Mouse (Mus musculus): ENCODE measurements at regions not wholly inside any gene's neighbourhood (a gene's known extent, or its start where the extent isn't known, plus 50 kb on each side); places are given as distances from the start of the nearest gene placed in this dataset.

- H3K9me3 ChIP-seq (ENCODE audit: control insufficient read depth, low read length): no peaks in the 10 kb centered on the region
- H3K27ac ChIP-seq: peak overlapping the region; percentile 20; the same call in 1 of the 2 replicates
- 0 out of 2 replicates have a peak, but pooled peaks cover 8% of the 10 kb centered on the region for H3K4me1 ChIP-seq (replicated peaks; ENCODE audit: control insufficient read depth, insufficient read depth, low read length)
- 38% methylated on average over 7 of the region's 7 CpGs for WGBS
- no peaks in the 10 kb centered on the region for H3K36me3 ChIP-seq (replicated peaks; ENCODE audit: control insufficient read depth, insufficient read depth)
- no peaks in the 10 kb centered on the region for H3K27me3 ChIP-seq (ENCODE audit: control insufficient read depth, insufficient read depth, low read length)
- DNase-seq (ENCODE audit: low spot score): no peak
- H3K4me2 ChIP-seq (replicated peaks): no peak overlapping the region
- peak; percentile 49; the same call in 1 of the 2 replicates for ATAC-seq (ENCODE audit: low FRiP score)
- H3K9ac ChIP-seq: no peak overlapping the region
- no peak overlapping the region for H3K4me3 ChIP-seq (replicated peaks; ENCODE audit: low read length)
These were observed 243.1 kb upstream of the Vstm2b start for GRCm38 (mm10) chr7:40654982-40655381.

- H3K9ac ChIP-seq: no peak overlapping the region
- DNase-seq (ENCODE audit: low spot score) (no peak), ATAC-seq (ENCODE audit: low FRiP score) (no peak)
- H3K4me1 ChIP-seq (replicated peaks; ENCODE audit: control insufficient read depth, insufficient read depth, low read length): 0 out of 2 replicates have a peak, but pooled peaks cover 8% of the 10 kb centered on the region
- H3K36me3 ChIP-seq (replicated peaks; ENCODE audit: control insufficient read depth, insufficient read depth): no peaks in the 10 kb centered on the region
- no peak overlapping the region for H3K4me3 ChIP-seq (replicated peaks; ENCODE audit: low read length)
- no peak overlapping the region for H3K4me2 ChIP-seq (replicated peaks)
- no peaks in the 10 kb centered on the region for H3K9me3 ChIP-seq (ENCODE audit: control insufficient read depth, low read length)
- no peak overlapping the region for H3K27ac ChIP-seq
- 55% methylated on average over 2 of the region's 2 CpGs for WGBS
- no peaks in the 10 kb centered on the region for H3K27me3 ChIP-seq (ENCODE audit: control insufficient read depth, insufficient read depth, low read length)
These were observed 242.7 kb upstream of the Vstm2b start for GRCm38 (mm10) chr7:40655391-40655790.

GRCm38 (mm10) chr7:40659662-40660061 is 238.5 kb upstream of the Vstm2b start:
- WGBS: 5% methylated on average over 3 of the region's 3 CpGs
- no peak for ATAC-seq (ENCODE audit: low FRiP score)

GRCm38 (mm10) chr7:40663781-40664180 is 234.3 kb upstream of the Vstm2b start:
- no peak overlapping the region for H3K9ac ChIP-seq
- no peak overlapping the region for H3K4me2 ChIP-seq (replicated peaks)
- H3K27me3 ChIP-seq (ENCODE audit: control insufficient read depth, insufficient read depth, low read length): no peaks in the 10 kb centered on the region
- H3K4me3 ChIP-seq (replicated peaks; ENCODE audit: low read length): no peak overlapping the region
- H3K27ac ChIP-seq: no peak overlapping the region
- H3K9me3 ChIP-seq (ENCODE audit: control insufficient read depth, low read length): no peaks in the 10 kb centered on the region
- no peaks in the 10 kb centered on the region for H3K36me3 ChIP-seq (replicated peaks; ENCODE audit: control insufficient read depth, insufficient read depth)
- DNase-seq (ENCODE audit: low spot score) (no peak), ATAC-seq (ENCODE audit: low FRiP score) (no peak)
- WGBS: 81% methylated on average over 7 of the region's 7 CpGs
- no peaks in the 10 kb centered on the region for H3K4me1 ChIP-seq (replicated peaks; ENCODE audit: control insufficient read depth, insufficient read depth, low read length)

More at GRCm38 (mm10) chr7:40659662-40660061, 238.5 kb upstream of the Vstm2b start:
- H3K9me3 ChIP-seq (ENCODE audit: control insufficient read depth, low read length): no peaks in the 10 kb centered on the region
- no peak for DNase-seq (ENCODE audit: low spot score)
- H3K36me3 ChIP-seq (replicated peaks; ENCODE audit: control insufficient read depth, insufficient read depth): no peaks in the 10 kb centered on the region
- H3K27me3 ChIP-seq (ENCODE audit: control insufficient read depth, insufficient read depth, low read length): no peaks in the 10 kb centered on the region
- H3K4me2 ChIP-seq (replicated peaks): no peak overlapping the region
- H3K4me1 ChIP-seq (replicated peaks; ENCODE audit: control insufficient read depth, insufficient read depth, low read length): 0 out of 2 replicates have a peak, but pooled peaks cover 6% of the 10 kb centered on the region
- no peak overlapping the region for H3K4me3 ChIP-seq (replicated peaks; ENCODE audit: low read length)
- H3K27ac ChIP-seq: no peak overlapping the region
- no peak overlapping the region for H3K9ac ChIP-seq

GRCm38 (mm10) chr7:40666625-40667024 is 231.5 kb upstream of the Vstm2b start:
- Histone ChIP-seq H3K27ac (no peak overlapping the region), H3K27me3 (ENCODE audit: control insufficient read depth, insufficient read depth, low read length) (no peaks in the 10 kb centered on the region), H3K36me3 (replicated peaks; ENCODE audit: control insufficient read depth, insufficient read depth) (no peaks in the 10 kb centered on the region), H3K9ac (no peak overlapping the region), H3K4me2 (replicated peaks) (no peak overlapping the region), H3K4me3 (replicated peaks; ENCODE audit: low read length) (no peak overlapping the region), H3K9me3 (ENCODE audit: control insufficient read depth, low read length) (no peaks in the 10 kb centered on the region), H3K4me1 (replicated peaks; ENCODE audit: control insufficient read depth, insufficient read depth, low read length) (no peaks in the 10 kb centered on the region)
- ATAC-seq (ENCODE audit: low FRiP score) (no peak), DNase-seq (ENCODE audit: low spot score) (no peak)
- 91% methylated on average over 5 of the region's 5 CpGs for WGBS

GRCm38 (mm10) chr7:40670401-40670800 is 227.7 kb upstream of the Vstm2b start:
- no peak for DNase-seq (ENCODE audit: low spot score)
- H3K4me2 ChIP-seq (replicated peaks): no peak overlapping the region
- no peak overlapping the region for H3K27ac ChIP-seq
- no peaks in the 10 kb centered on the region for H3K36me3 ChIP-seq (replicated peaks; ENCODE audit: control insufficient read depth, insufficient read depth)
- no peak overlapping the region for H3K9ac ChIP-seq
- H3K4me1 ChIP-seq (replicated peaks; ENCODE audit: control insufficient read depth, insufficient read depth, low read length): no peaks in the 10 kb centered on the region
- H3K27me3 ChIP-seq (ENCODE audit: control insufficient read depth, insufficient read depth, low read length): no peaks in the 10 kb centered on the region
- WGBS: 75% methylated on average over 5 of the region's 5 CpGs
- H3K9me3 ChIP-seq (ENCODE audit: control insufficient read depth, low read length): no peaks in the 10 kb centered on the region
- no peak for ATAC-seq (ENCODE audit: low FRiP score)
- no peak overlapping the region for H3K4me3 ChIP-seq (replicated peaks; ENCODE audit: low read length)

- DNase-seq (ENCODE audit: low spot score) (no peak), ATAC-seq (ENCODE audit: low FRiP score) (no peak)
- Histone ChIP-seq H3K4me3 (replicated peaks; ENCODE audit: low read length) (no peak overlapping the region), H3K4me1 (replicated peaks; ENCODE audit: control insufficient read depth, insufficient read depth, low read length) (no peaks in the 10 kb centered on the region), H3K36me3 (replicated peaks; ENCODE audit: control insufficient read depth, insufficient read depth) (no peaks in the 10 kb centered on the region), H3K4me2 (replicated peaks) (no peak overlapping the region), H3K27ac (no peak overlapping the region), H3K9ac (no peak overlapping the region), H3K27me3 (ENCODE audit: control insufficient read depth, insufficient read depth, low read length) (no peaks in the 10 kb centered on the region), H3K9me3 (ENCODE audit: control insufficient read depth, low read length) (no peaks in the 10 kb centered on the region)
- 94% methylated on average over 4 of the region's 4 CpGs for WGBS
These were observed 227.1 kb upstream of the Vstm2b start for GRCm38 (mm10) chr7:40671068-40671467.

- H3K27me3 ChIP-seq (ENCODE audit: control insufficient read depth, insufficient read depth, low read length): no peaks in the 10 kb centered on the region
These were observed 225.8 kb upstream of the Vstm2b start for GRCm38 (mm10) chr7:40672348-40672747.

GRCm38 (mm10) chr7:40674397-40674796 is 223.7 kb upstream of the Vstm2b start:
- Histone ChIP-seq H3K4me3 (replicated peaks; ENCODE audit: low read length) (no peak overlapping the region), H3K9ac (no peak overlapping the region), H3K4me1 (replicated peaks; ENCODE audit: control insufficient read depth, insufficient read depth, low read length) (no peaks in the 10 kb centered on the region), H3K27me3 (ENCODE audit: control insufficient read depth, insufficient read depth, low read length) (no peaks in the 10 kb centered on the region), H3K36me3 (replicated peaks; ENCODE audit: control insufficient read depth, insufficient read depth) (no peaks in the 10 kb centered on the region), H3K9me3 (ENCODE audit: control insufficient read depth, low read length) (no peaks in the 10 kb centered on the region), H3K27ac (no peak overlapping the region), H3K4me2 (replicated peaks) (no peak overlapping the region)
- no peak for DNase-seq (ENCODE audit: low spot score)
- 25% methylated on average over 3 of the region's 3 CpGs for WGBS
- ATAC-seq (ENCODE audit: low FRiP score): no peak

More at GRCm38 (mm10) chr7:40672348-40672747, 225.8 kb upstream of the Vstm2b start:
- Histone ChIP-seq H3K27ac (no peak overlapping the region), H3K9me3 (ENCODE audit: control insufficient read depth, low read length) (no peaks in the 10 kb centered on the region), H3K4me1 (replicated peaks; ENCODE audit: control insufficient read depth, insufficient read depth, low read length) (no peaks in the 10 kb centered on the region), H3K4me2 (replicated peaks) (no peak overlapping the region), H3K36me3 (replicated peaks; ENCODE audit: control insufficient read depth, insufficient read depth) (no peaks in the 10 kb centered on the region), H3K4me3 (replicated peaks; ENCODE audit: low read length) (no peak overlapping the region), H3K9ac (no peak overlapping the region)
- 96% methylated on average over 1 of the region's 1 CpGs for WGBS
- ATAC-seq (ENCODE audit: low FRiP score) (no peak), DNase-seq (ENCODE audit: low spot score) (no peak)

GRCm38 (mm10) chr7:40677601-40678000 is 220.5 kb upstream of the Vstm2b start:
- 64% methylated on average over 2 of the region's 2 CpGs for WGBS
- H3K4me3 ChIP-seq (replicated peaks; ENCODE audit: low read length): no peak overlapping the region
- H3K36me3 ChIP-seq (replicated peaks; ENCODE audit: control insufficient read depth, insufficient read depth): no peaks in the 10 kb centered on the region
- H3K4me2 ChIP-seq (replicated peaks): no peak overlapping the region
- peaks cover 9% of the 10 kb centered on the region for H3K4me1 ChIP-seq (replicated peaks; ENCODE audit: control insufficient read depth, insufficient read depth, low read length)
- H3K9me3 ChIP-seq (ENCODE audit: control insufficient read depth, low read length): no peaks in the 10 kb centered on the region
- no peak overlapping the region for H3K27ac ChIP-seq
- no peaks in the 10 kb centered on the region for H3K27me3 ChIP-seq (ENCODE audit: control insufficient read depth, insufficient read depth, low read length)
- DNase-seq (ENCODE audit: low spot score): no peak
- no peak for ATAC-seq (ENCODE audit: low FRiP score)
- no peak overlapping the region for H3K9ac ChIP-seq
